In genomic region chr4:124843493-124843892, GRCm38 (mm10) we compare ENCODE assay signal across 9 mouse cellular contexts. TPM values are rescaled to one million over a fixed set of nuclear protein-coding genes. Genes with fewer than 3 reads are reported as not detected.
DNase-seq lines count a peak whose midpoint lies in the region; ATAC-seq lines count a peak whose summit lies in the region.
"Had no signal": no experiment of that assay in that cellular context is flagged by ENCODE, and none has a peak within 500 bp of the region (broad histone marks: within the 10 kb centered on the region; RNA-seq: fewer than 3 reads in every experiment).

No protein-coding gene starts in this region.

- no peak overlapping the region for H3K4me3 ChIP-seq in forebrain, embryonic 16.5 days (replicated peaks; ENCODE audit: low read length)
- no peak overlapping the region for H3K4me3 ChIP-seq in midbrain, embryonic 14.5 days (replicated peaks; ENCODE audit: low read depth, low read length)
- H3K4me3 ChIP-seq: hindbrain, embryonic 15.5 days had no signal

- peaks cover 8% of the 10 kb centered on the region; the same call in 1 of the 2 replicates for H3K36me3 ChIP-seq in forebrain, embryonic 16.5 days (ENCODE audit: control insufficient read depth, insufficient read depth)
- peaks cover 46% of the 10 kb centered on the region for H3K36me3 ChIP-seq in midbrain, embryonic 14.5 days (ENCODE audit: control insufficient read depth, insufficient read depth, low read length)

- no peaks in the 10 kb centered on the region for H3K9me3 ChIP-seq in forebrain, embryonic 16.5 days (ENCODE audit: control insufficient read depth, low read length)
- H3K9me3 ChIP-seq in midbrain, embryonic 14.5 days (ENCODE audit: control insufficient read depth, low read length) = no peaks in the 10 kb centered on the region
- H3K9me3 ChIP-seq: hindbrain, embryonic 15.5 days had no signal

- 59% methylated on average over 11 of the region's 11 CpGs for WGBS in forebrain, embryonic 16.5 days
- WGBS in midbrain, embryonic 14.5 days = 55% methylated on average over 11 of the region's 11 CpGs

- H3K27ac ChIP-seq in forebrain, embryonic 16.5 days (ENCODE audit: low read length) = no peak overlapping the region
- no peak overlapping the region for H3K27ac ChIP-seq in midbrain, embryonic 14.5 days (replicated peaks; ENCODE audit: low read depth, low read length)
- H3K27ac ChIP-seq: hindbrain, embryonic 15.5 days had no signal

- peaks cover 4% of the 10 kb centered on the region for H3K4me1 ChIP-seq in forebrain, embryonic 16.5 days (replicated peaks; ENCODE audit: control insufficient read depth, insufficient read depth, low read length)
- 0 out of 2 replicates have a peak, but pooled peaks cover 8% of the 10 kb centered on the region for H3K4me1 ChIP-seq in midbrain, embryonic 14.5 days (ENCODE audit: control insufficient read depth, insufficient read depth, low read length)

- DNase-seq in adrenal gland, postnatal 10 days = peak; percentile 61
- no peak for DNase-seq in adrenal gland, adult 8-10 months
- peak; percentile 38 for DNase-seq in urinary bladder, postnatal 14 days (ENCODE audit: low spot score)
- DNase-seq in urinary bladder, adult 18-20 months (ENCODE audit: low spot score in 2 of 2) = no peak
- peak; percentile 24 to 68 for DNase-seq in kidney, postnatal 36 days
- DNase-seq in midbrain, embryonic 14.5 days = peak; percentile 58
- DNase-seq in frontal cortex, postnatal 25 days (ENCODE audit: low spot score in 2 of 2) = no peak

- H3K9ac ChIP-seq in forebrain, embryonic 16.5 days (replicated peaks; ENCODE audit: low read depth, low read length) = no peak overlapping the region
- H3K9ac ChIP-seq in midbrain, embryonic 14.5 days (replicated peaks; ENCODE audit: low read length) = no peak overlapping the region
- H3K9ac ChIP-seq: hindbrain, embryonic 15.5 days had no signal

- H3K4me2 ChIP-seq in forebrain, embryonic 16.5 days (ENCODE audit: low read length) = no peak overlapping the region
- no peak overlapping the region for H3K4me2 ChIP-seq in midbrain, embryonic 14.5 days (ENCODE audit: low read length)
- H3K4me2 ChIP-seq: hindbrain, embryonic 15.5 days had no signal

- H3K27me3 ChIP-seq in forebrain, embryonic 16.5 days (replicated peaks; ENCODE audit: control insufficient read depth, insufficient read depth, low read length) = no peaks in the 10 kb centered on the region
- no peaks in the 10 kb centered on the region for H3K27me3 ChIP-seq in midbrain, embryonic 14.5 days (ENCODE audit: control insufficient read depth, insufficient read depth, low read length)
- H3K27me3 ChIP-seq: hindbrain, embryonic 15.5 days had no signal

- peak; percentile 43; the same call in 1 of the 2 replicates for ATAC-seq in forebrain, embryonic 16.5 days
- 0 out of 2 replicates have a peak, but pooled peaks have one; percentile 46 for ATAC-seq in midbrain, embryonic 14.5 days (ENCODE audit: low FRiP score, low TSS enrichment)

RNA-seq across cellular contexts. Expression of gene Yrdc, which starts 7.0 kb away (rescaled TPM):
- 10 to 100 TPM; 34.9 to 42.9 TPM for total RNA-seq in adrenal gland, postnatal 10 days (2021)
- 10 to 100 TPM; 40.9 to 53.4 (median 43.2) TPM for total RNA-seq in adrenal gland, adult 8-10 months (2022)
- polyA plus RNA-seq in forebrain, embryonic 16.5 days (2015; fragmentation: Nextera tagmentation; extraction: Ambion mirVana) = 50.3 and 51.2 TPM in 2 replicates
- 57.3 and 59.1 TPM in 2 replicates for polyA plus RNA-seq in midbrain, embryonic 14.5 days (2014; fragmentation: Nextera tagmentation; extraction: Ambion mirVana)

RNA-seq across cellular contexts. Expression of gene 1110065P20Rik, which starts 7.5 kb away (rescaled TPM):
- 10 to 100 TPM; 49.6 to 54.7 TPM for total RNA-seq in adrenal gland, postnatal 10 days (2021)
- 10 to 100 TPM; 45.1 to 51.4 (median 49.2) TPM for total RNA-seq in adrenal gland, adult 8-10 months (2022)
- polyA plus RNA-seq in forebrain, embryonic 16.5 days (2015; fragmentation: Nextera tagmentation; extraction: Ambion mirVana) = 65.1 and 75.2 TPM in 2 replicates
- polyA plus RNA-seq in midbrain, embryonic 14.5 days (2014; fragmentation: Nextera tagmentation; extraction: Ambion mirVana) = 85.1 and 110 TPM in 2 replicates

RNA-seq across cellular contexts. Expression of gene Maneal, which starts 18.5 kb away (rescaled TPM):
- total RNA-seq in adrenal gland, postnatal 10 days (2021) = 1 to 10 TPM; 3.5 to 5.2 TPM
- 1 to 10 TPM; 6.4 to 7.2 (median 6.8) TPM for total RNA-seq in adrenal gland, adult 8-10 months (2022)
- 8.3 and 11.0 TPM in 2 replicates for polyA plus RNA-seq in forebrain, embryonic 16.5 days (2015; fragmentation: Nextera tagmentation; extraction: Ambion mirVana)
- polyA plus RNA-seq in midbrain, embryonic 14.5 days (2014; fragmentation: Nextera tagmentation; extraction: Ambion mirVana) = 16.9 and 18.5 TPM in 2 replicates

RNA-seq across cellular contexts. Expression of gene Epha10, which starts 37.2 kb away (rescaled TPM):
- total RNA-seq in adrenal gland, postnatal 10 days (2021) = 1 to 10 TPM; 4.5 to 4.9 TPM
- 1 to 10 TPM; 2.9 to 4.3 (median 3.8) TPM for total RNA-seq in adrenal gland, adult 8-10 months (2022)
- 1.2 and 2.7 TPM in 2 replicates for polyA plus RNA-seq in forebrain, embryonic 16.5 days (2015; fragmentation: Nextera tagmentation; extraction: Ambion mirVana)
- polyA plus RNA-seq in midbrain, embryonic 14.5 days (2014; fragmentation: Nextera tagmentation; extraction: Ambion mirVana) = 9.6 and 10.7 TPM in 2 replicates

RNA-seq across cellular contexts. Expression of gene Mtf1, which starts 41.6 kb away (rescaled TPM):
- total RNA-seq in adrenal gland, postnatal 10 days (2021) = 10 to 100 TPM; 24.0 to 24.7 TPM
- total RNA-seq in adrenal gland, adult 8-10 months (2022) = 10 to 100 TPM; 24.8 to 33.8 (median 28.5) TPM
- polyA plus RNA-seq in forebrain, embryonic 16.5 days (2015; fragmentation: Nextera tagmentation; extraction: Ambion mirVana) = 12.1 and 14.9 TPM in 2 replicates
- polyA plus RNA-seq in midbrain, embryonic 14.5 days (2014; fragmentation: Nextera tagmentation; extraction: Ambion mirVana) = 11.4 and 13.4 TPM in 2 replicates

Comparison
In these comparisons a context has a peak if more than half of its experiments do, and no peak if none do; other contexts are left out.
1. DNase-seq: peak in adrenal gland, postnatal 10 days (single experiment), urinary bladder, postnatal 14 days (single experiment), kidney, postnatal 36 days (2 of 2) and midbrain, embryonic 14.5 days (single experiment); none in adrenal gland, adult 8-10 months (single experiment), urinary bladder, adult 18-20 months (0 of 2) and frontal cortex, postnatal 25 days (0 of 2).